Mouse (Mus musculus): ENCODE measurements around the gene Znrd1as. TPM values are rescaled to one million over a fixed set of nuclear protein-coding genes. Genes with fewer than 3 reads are reported as not detected.

The Znrd1as gene
- total and polyA plus RNA-seq, 3 experiments: 1.8 to 2.8 TPM; not detected in 1

- Histone ChIP-seq H3K27ac (ENCODE audit: control insufficient read depth, low read depth, low read length) (no peak overlapping the region), H3K27me3 (ENCODE audit: control insufficient read depth in 1 of 2, insufficient read depth in 2 of 2, low read length in 2 of 2) (no peaks in the 10 kb centered on the region; a peak in 1 of 4 replicates), H3K79me2 (ENCODE audit: control insufficient read depth, insufficient read depth, low read length, poor library complexity) (no peaks in the 10 kb centered on the region), H3K36me3 (ENCODE audit: control insufficient read depth in 1 of 2, insufficient read depth in 2 of 2, low read length in 2 of 2) (no peaks in the 10 kb centered on the region), H3K4me3 (ENCODE audit: control insufficient read depth in 1 of 2, insufficient read depth in 1 of 2, low read depth in 2 of 2, low read length in 2 of 2) (peak overlapping the region; percentile 62 to 70), H3K9ac (ENCODE audit: control insufficient read depth, low read depth, low read length, poor library complexity, severe bottlenecking) (peak overlapping the region; percentile 54), H3K4me1 (ENCODE audit: control insufficient read depth in 1 of 2, insufficient read depth in 2 of 2, low read length in 2 of 2) (no peaks in the 10 kb centered on the region; a peak in 1 of 4 replicates), H3K9me3 (replicated peaks; ENCODE audit: insufficient read depth, low read length) (no peaks in the 10 kb centered on the region)
- TF ChIP-seq KAT2A (conservative IDR thresholded peaks at IDR 0.05; ENCODE audit: low read depth, low read length) (no peak), NELFE (IDR thresholded peaks at IDR 0.05; ENCODE audit: low read depth, low read length) (no peak), MAX (IDR thresholded peaks at IDR 0.05; ENCODE audit: low read length) (no peak), RCOR1 (IDR thresholded peaks at IDR 0.05; ENCODE audit: low read depth, low read length) (no peak), ZNF384 (IDR thresholded peaks at IDR 0.05; ENCODE audit: low read depth, low read length) (no peak), JUND (IDR thresholded peaks at IDR 0.05; ENCODE audit: low read depth, low read length) (no peak), SMC3 (IDR thresholded peaks at IDR 0.05; ENCODE audit: low read depth, low read length) (no peak), ZMIZ1 (IDR thresholded peaks at IDR 0.05; ENCODE audit: low read depth, low read length) (no peak), MAZ (IDR thresholded peaks at IDR 0.05; ENCODE audit: low read depth, low read length) (no peak)
- no peak for DNase-seq (ENCODE audit: low read depth, low spot score)
These were observed 492 bp downstream of the Znrd1as start for GRCm38 (mm10) chr17:36958884-36959283.

GRCm38 (mm10) chr17:36961125-36961524 lies 2.7 kb downstream of the Znrd1as start:
- Histone ChIP-seq H3K4me3 (ENCODE audit: control insufficient read depth in 1 of 2, insufficient read depth in 1 of 2, low read depth in 2 of 2, low read length in 2 of 2) (no peak overlapping the region), H3K36me3 (ENCODE audit: control insufficient read depth in 1 of 2, insufficient read depth in 2 of 2, low read length in 2 of 2) (no peaks in the 10 kb centered on the region), H3K27ac (ENCODE audit: control insufficient read depth, low read depth, low read length) (no peak overlapping the region), H3K9me3 (replicated peaks; ENCODE audit: insufficient read depth, low read length) (no peaks in the 10 kb centered on the region), H3K9ac (ENCODE audit: control insufficient read depth, low read depth, low read length, poor library complexity, severe bottlenecking) (no peak overlapping the region), H3K79me2 (ENCODE audit: control insufficient read depth, insufficient read depth, low read length, poor library complexity) (no peaks in the 10 kb centered on the region), H3K27me3 (ENCODE audit: control insufficient read depth in 1 of 2, insufficient read depth in 2 of 2, low read length in 2 of 2) (no peaks in the 10 kb centered on the region; a peak in 1 of 4 replicates), H3K4me1 (ENCODE audit: control insufficient read depth in 1 of 2, insufficient read depth in 2 of 2, low read length in 2 of 2) (no peaks in the 10 kb centered on the region; a peak in 1 of 4 replicates)
- peak; percentile 14 for DNase-seq (ENCODE audit: low read depth, low spot score)
- TF ChIP-seq JUND (IDR thresholded peaks at IDR 0.05; ENCODE audit: low read depth, low read length) (no peak), HCFC1 (IDR thresholded peaks at IDR 0.05; ENCODE audit: low read depth, low read length) (no peak), MEF2A (IDR thresholded peaks at IDR 0.05; ENCODE audit: extremely low read depth, insufficient replicate concordance, low read depth, low read length, poor library complexity, severe bottlenecking) (no peak), ETS1 (IDR thresholded peaks at IDR 0.05; ENCODE audit: low read depth, low read length) (no peak), CTCF (IDR thresholded peaks at IDR 0.05 in 2 of 3, conservative IDR thresholded peaks at IDR 0.05 in 1 of 3; ENCODE audit: control insufficient read depth in 1 of 3, insufficient read depth in 1 of 3, low read depth in 2 of 3, low read length in 3 of 3, poor library complexity in 1 of 3, severe bottlenecking in 1 of 3) (no peak), ZMIZ1 (IDR thresholded peaks at IDR 0.05; ENCODE audit: low read depth, low read length) (no peak), BHLHE40 (IDR thresholded peaks at IDR 0.05; ENCODE audit: borderline replicate concordance, low read depth, low read length) (no peak), TCF12 (IDR thresholded peaks at IDR 0.05; ENCODE audit: low read depth, low read length) (no peak), ZC3H11A (IDR thresholded peaks at IDR 0.05; ENCODE audit: low read depth, low read length) (no peak), SIN3A (IDR thresholded peaks at IDR 0.05; ENCODE audit: low read length) (no peak), MYB (IDR thresholded peaks at IDR 0.05; ENCODE audit: low read depth, low read length) (no peak), RCOR1 (IDR thresholded peaks at IDR 0.05; ENCODE audit: low read depth, low read length) (no peak), ZNF384 (IDR thresholded peaks at IDR 0.05; ENCODE audit: low read depth, low read length) (no peak)

Data from MEL (cell line).